Mouse (Mus musculus): ENCODE results near the gene Gm20441. TPM values are rescaled to one million over a fixed set of nuclear protein-coding genes. Genes with fewer than 3 reads are reported as not detected.

The Gm20441 gene
- total and polyA plus RNA-seq, 2 experiments = 0.80 TPM; not detected in 1

- WGBS = 93% methylated on average over 11 of the region's 11 CpGs
These were observed 24.0 kb downstream of the Gm20441 start for GRCm38 (mm10) chr10:75756719-75757118.

GRCm38 (mm10) chr10:75744017-75744416 lies 36.7 kb downstream of the Gm20441 start:
- TF ChIP-seq CTCF (IDR thresholded peaks at IDR 0.05; ENCODE audit: low read depth, low read length) (peak; percentile 76), POLR2A (IDR thresholded peaks at IDR 0.05; ENCODE audit: extremely low read depth, insufficient read depth, low read length) (no peak)
- Histone ChIP-seq H3K4me1 (ENCODE audit: control insufficient read depth, insufficient read depth, low read length) (0 out of 2 replicates have a peak, but pooled peaks cover 2% of the 10 kb centered on the region), H3K27ac (replicated peaks; ENCODE audit: insufficient read depth, low read depth, low read length) (no peak overlapping the region), H3K9ac (ENCODE audit: low read depth, low read length) (no peak overlapping the region), H3K27me3 (ENCODE audit: control insufficient read depth, insufficient read depth, low read length) (no peaks in the 10 kb centered on the region), H3K79me2 (ENCODE audit: control insufficient read depth, insufficient read depth, low read length) (no peaks in the 10 kb centered on the region), H3K4me3 (ENCODE audit: insufficient read depth, low read depth, low read length) (no peak overlapping the region), H3K36me3 (ENCODE audit: control insufficient read depth, insufficient read depth, low read length) (peaks cover 16% of the 10 kb centered on the region)
- WGBS = 43% methylated on average over 3 of the region's 3 CpGs
- peak; percentile 55 for DNase-seq (ENCODE audit: extremely low read depth, low read depth, low spot score)

More at GRCm38 (mm10) chr10:75756719-75757118, 24.0 kb downstream of the Gm20441 start:
- H3K4me1 ChIP-seq (ENCODE audit: control insufficient read depth, insufficient read depth, low read length) = no peaks in the 10 kb centered on the region
- no peak for DNase-seq (ENCODE audit: extremely low read depth, low read depth, low spot score)
- no peaks in the 10 kb centered on the region for H3K27me3 ChIP-seq (ENCODE audit: control insufficient read depth, insufficient read depth, low read length)
- no peak overlapping the region for H3K27ac ChIP-seq (replicated peaks; ENCODE audit: insufficient read depth, low read depth, low read length)
- H3K36me3 ChIP-seq (ENCODE audit: control insufficient read depth, insufficient read depth, low read length) = peaks cover 18% of the 10 kb centered on the region
- H3K79me2 ChIP-seq (ENCODE audit: control insufficient read depth, insufficient read depth, low read length) = peaks cover 5% of the 10 kb centered on the region; the same call in 1 of the 2 replicates
- TF ChIP-seq POLR2A (IDR thresholded peaks at IDR 0.05; ENCODE audit: extremely low read depth, insufficient read depth, low read length) = no peak
- no peak for TF ChIP-seq CTCF (IDR thresholded peaks at IDR 0.05; ENCODE audit: low read depth, low read length)
- no peak overlapping the region for H3K4me3 ChIP-seq (ENCODE audit: insufficient read depth, low read depth, low read length)
- no peak overlapping the region for H3K9ac ChIP-seq (ENCODE audit: low read depth, low read length)

- H3K79me2 ChIP-seq (ENCODE audit: control insufficient read depth, insufficient read depth, low read length) = no peaks in the 10 kb centered on the region
- no peaks in the 10 kb centered on the region for H3K27me3 ChIP-seq (ENCODE audit: control insufficient read depth, insufficient read depth, low read length)
- no peak overlapping the region for H3K9ac ChIP-seq (ENCODE audit: low read depth, low read length)
- no peak overlapping the region for H3K4me3 ChIP-seq (ENCODE audit: insufficient read depth, low read depth, low read length)
- peaks cover 19% of the 10 kb centered on the region for H3K36me3 ChIP-seq (ENCODE audit: control insufficient read depth, insufficient read depth, low read length)
- no peak for DNase-seq (ENCODE audit: extremely low read depth, low read depth, low spot score)
- H3K27ac ChIP-seq (replicated peaks; ENCODE audit: insufficient read depth, low read depth, low read length) = no peak overlapping the region
- 0 out of 2 replicates have a peak, but pooled peaks cover 2% of the 10 kb centered on the region for H3K4me1 ChIP-seq (ENCODE audit: control insufficient read depth, insufficient read depth, low read length)
- TF ChIP-seq CTCF (IDR thresholded peaks at IDR 0.05; ENCODE audit: low read depth, low read length) (no peak), POLR2A (IDR thresholded peaks at IDR 0.05; ENCODE audit: extremely low read depth, insufficient read depth, low read length) (no peak)
- WGBS = 93% methylated on average over 12 of the region's 12 CpGs
These were observed 37.4 kb downstream of the Gm20441 start for GRCm38 (mm10) chr10:75743369-75743768.

- no peak overlapping the region for H3K9ac ChIP-seq (ENCODE audit: low read depth, low read length)
- no peak for DNase-seq (ENCODE audit: extremely low read depth, low read depth, low spot score)
- WGBS = 41% methylated on average over 3 of the region's 3 CpGs
- H3K4me3 ChIP-seq (ENCODE audit: insufficient read depth, low read depth, low read length) = no peak overlapping the region
- peaks cover 14% of the 10 kb centered on the region for H3K36me3 ChIP-seq (ENCODE audit: control insufficient read depth, insufficient read depth, low read length)
- no peak overlapping the region for H3K27ac ChIP-seq (replicated peaks; ENCODE audit: insufficient read depth, low read depth, low read length)
- no peaks in the 10 kb centered on the region for H3K27me3 ChIP-seq (ENCODE audit: control insufficient read depth, insufficient read depth, low read length)
- TF ChIP-seq CTCF (IDR thresholded peaks at IDR 0.05; ENCODE audit: low read depth, low read length) = no peak
- no peak for TF ChIP-seq POLR2A (IDR thresholded peaks at IDR 0.05; ENCODE audit: extremely low read depth, insufficient read depth, low read length)
- H3K79me2 ChIP-seq (ENCODE audit: control insufficient read depth, insufficient read depth, low read length) = no peaks in the 10 kb centered on the region
- 0 out of 2 replicates have a peak, but pooled peaks cover 2% of the 10 kb centered on the region for H3K4me1 ChIP-seq (ENCODE audit: control insufficient read depth, insufficient read depth, low read length)
These were observed 39.9 kb downstream of the Gm20441 start for GRCm38 (mm10) chr10:75740866-75741265.

- H3K36me3 ChIP-seq (ENCODE audit: control insufficient read depth, insufficient read depth, low read length) = peaks cover 37% of the 10 kb centered on the region
These were observed 55.3 kb downstream of the Gm20441 start for GRCm38 (mm10) chr10:75725449-75725848.

More at GRCm38 (mm10) chr10:75725449-75725848, 55.3 kb downstream of the Gm20441 start:
- H3K27me3 ChIP-seq (ENCODE audit: control insufficient read depth, insufficient read depth, low read length) = no peaks in the 10 kb centered on the region
- no peak overlapping the region for H3K9ac ChIP-seq (ENCODE audit: low read depth, low read length)
- no peak overlapping the region for H3K4me3 ChIP-seq (ENCODE audit: insufficient read depth, low read depth, low read length)
- TF ChIP-seq POLR2A (IDR thresholded peaks at IDR 0.05; ENCODE audit: extremely low read depth, insufficient read depth, low read length) = no peak
- H3K27ac ChIP-seq (replicated peaks; ENCODE audit: insufficient read depth, low read depth, low read length) = no peak overlapping the region
- H3K4me1 ChIP-seq (ENCODE audit: control insufficient read depth, insufficient read depth, low read length) = no peaks in the 10 kb centered on the region
- no peak for DNase-seq (ENCODE audit: extremely low read depth, low read depth, low spot score)
- 97% methylated on average over 7 of the region's 7 CpGs for WGBS
- no peaks in the 10 kb centered on the region for H3K79me2 ChIP-seq (ENCODE audit: control insufficient read depth, insufficient read depth, low read length)

Other genes with a start within 250 kb of the Gm20441 start
- gene Lrrc75b, start 220.6 kb downstream of the Gm20441 start, total RNA-seq (2014; rRNA removed) = under 0.01 TPM in 1 of 2 replicates, not detected in the other
- 0.02 TPM in 1 of 2 replicates, not detected in the other for gene Lrrc75b, start 220.6 kb downstream of the Gm20441 start, polyA plus RNA-seq (2012; rRNA removed)
- gene Ggt1, start 219.3 kb downstream of the Gm20441 start, total RNA-seq (2014; rRNA removed) = 0.54 and 0.92 TPM in 2 replicates
- gene Ggt1, start 219.3 kb downstream of the Gm20441 start, polyA plus RNA-seq (2012; rRNA removed) = 0.20 and 0.68 TPM in 2 replicates
- gene Ggt5, start 191.6 kb downstream of the Gm20441 start, total RNA-seq (2014; rRNA removed) = 1.2 and 2.0 TPM in 2 replicates
- gene Ggt5, start 191.6 kb downstream of the Gm20441 start, polyA plus RNA-seq (2012; rRNA removed) = 7.0 and 10.6 TPM in 2 replicates
- gene Susd2, start 136.9 kb downstream of the Gm20441 start, total RNA-seq (2014; rRNA removed) = 1.0 and 1.1 TPM in 2 replicates
- 2.0 and 2.8 TPM in 2 replicates for gene Susd2, start 136.9 kb downstream of the Gm20441 start, polyA plus RNA-seq (2012; rRNA removed)
- 7.8 and 12.7 TPM in 2 replicates for gene Cabin1, start 16.6 kb downstream of the Gm20441 start, total RNA-seq (2014; rRNA removed)
- 7.7 and 10.1 TPM in 2 replicates for gene Cabin1, start 16.6 kb downstream of the Gm20441 start, polyA plus RNA-seq (2012; rRNA removed)
- 347 and 388 TPM in 2 replicates for gene Ddt, start 7.5 kb downstream of the Gm20441 start, total RNA-seq (2014; rRNA removed)
- gene Ddt, start 7.5 kb downstream of the Gm20441 start, polyA plus RNA-seq (2012; rRNA removed) = 898 and 914 TPM in 2 replicates
- 126 and 181 TPM in 2 replicates for gene Gstt3, start 460 bp upstream of the Gm20441 start, total RNA-seq (2014; rRNA removed)
- 198 and 213 TPM in 2 replicates for gene Gstt3, start 460 bp upstream of the Gm20441 start, polyA plus RNA-seq (2012; rRNA removed)
- gene Gstt1, start 17.6 kb upstream of the Gm20441 start, total RNA-seq (2014; rRNA removed) = 458 and 622 TPM in 2 replicates
- gene Gstt1, start 17.6 kb upstream of the Gm20441 start, polyA plus RNA-seq (2012; rRNA removed) = 1,012 and 1,223 TPM in 2 replicates
- gene Gstt4, start 41.6 kb upstream of the Gm20441 start, total RNA-seq (2014; rRNA removed) = 0.09 TPM in 1 of 2 replicates, not detected in the other
- gene Gstt4, start 41.6 kb upstream of the Gm20441 start, polyA plus RNA-seq (2012; rRNA removed) = not detected in 2 replicates
- 253 and 308 TPM in 2 replicates for gene Gstt2, start 56.5 kb upstream of the Gm20441 start, total RNA-seq (2014; rRNA removed)
- gene Gstt2, start 56.5 kb upstream of the Gm20441 start, polyA plus RNA-seq (2012; rRNA removed) = 357 and 830 TPM in 2 replicates
- 211 and 380 TPM in 2 replicates for gene Mif, start 79.3 kb upstream of the Gm20441 start, total RNA-seq (2014; rRNA removed)
- gene Mif, start 79.3 kb upstream of the Gm20441 start, polyA plus RNA-seq (2012; rRNA removed) = 1,030 and 1,462 TPM in 2 replicates
- 2.1 and 6.4 TPM in 2 replicates for gene Derl3, start 112.5 kb upstream of the Gm20441 start, total RNA-seq (2014; rRNA removed)
- 6.4 and 15.0 TPM in 2 replicates for gene Derl3, start 112.5 kb upstream of the Gm20441 start, polyA plus RNA-seq (2012; rRNA removed)
- gene Smarcb1, start 140.7 kb upstream of the Gm20441 start, total RNA-seq (2014; rRNA removed) = 10.9 and 13.6 TPM in 2 replicates
- gene Smarcb1, start 140.7 kb upstream of the Gm20441 start, polyA plus RNA-seq (2012; rRNA removed) = 15.9 and 18.1 TPM in 2 replicates
- 657 and 788 TPM in 2 replicates for gene Chchd10, start 152.2 kb upstream of the Gm20441 start, total RNA-seq (2014; rRNA removed)
- 1,775 and 1,843 TPM in 2 replicates for gene Chchd10, start 152.2 kb upstream of the Gm20441 start, polyA plus RNA-seq (2012; rRNA removed)
- gene Mmp11, start 155.5 kb upstream of the Gm20441 start, total RNA-seq (2014; rRNA removed) = 0.18 and 1.5 TPM in 2 replicates
- gene Mmp11, start 155.5 kb upstream of the Gm20441 start, polyA plus RNA-seq (2012; rRNA removed) = 1.4 and 1.6 TPM in 2 replicates
- 0.09 TPM in 1 of 2 replicates, not detected in the other for gene Gm867, start 159.7 kb upstream of the Gm20441 start, total RNA-seq (2014; rRNA removed)
- gene Gm867, start 159.7 kb upstream of the Gm20441 start, polyA plus RNA-seq (2012; rRNA removed) = 0.11 TPM in 1 of 2 replicates, not detected in the other
- 0.55 and 1.3 TPM in 2 replicates for gene Vpreb3, start 162.1 kb upstream of the Gm20441 start, total RNA-seq (2014; rRNA removed)
- gene Vpreb3, start 162.1 kb upstream of the Gm20441 start, polyA plus RNA-seq (2012; rRNA removed) = 0.73 and 2.0 TPM in 2 replicates
- 0.07 TPM in 1 of 2 replicates, not detected in the other for gene Gm5134, start 173.6 kb upstream of the Gm20441 start, total RNA-seq (2014; rRNA removed)
- not detected in 2 replicates for gene Gm5134, start 173.6 kb upstream of the Gm20441 start, polyA plus RNA-seq (2012; rRNA removed)